In genomic region chr1:56089254-56089834, GRCm38 (mm10) we compare ENCODE assay signal across 9 mouse cellular contexts.
DNase-seq lines count a peak whose midpoint lies in the region; ATAC-seq lines count a peak whose summit lies in the region.
"Had no signal": no experiment of that assay in that cellular context is flagged by ENCODE, and none has a peak within 500 bp of the region (broad histone marks: within the 10 kb centered on the region; RNA-seq: fewer than 3 reads in every experiment).

No protein-coding gene starts in this region.

- no peak overlapping the region for H3K9ac ChIP-seq in limb, embryonic 15.5 days
- H3K9ac ChIP-seq in stomach, embryonic 16.5 days (ENCODE audit: low read length): no peak overlapping the region
- H3K9ac ChIP-seq: liver, embryonic 14.5 days had no signal

- peaks cover 7% of the 10 kb centered on the region for H3K4me1 ChIP-seq in limb, embryonic 15.5 days
- H3K4me1 ChIP-seq in stomach, embryonic 16.5 days (ENCODE audit: control insufficient read depth, insufficient read depth, low read length): 0 out of 2 replicates have a peak, but pooled peaks cover 2% of the 10 kb centered on the region

- no peaks in the 10 kb centered on the region for H3K27me3 ChIP-seq in limb, embryonic 15.5 days
- H3K27me3 ChIP-seq in stomach, embryonic 16.5 days (ENCODE audit: control insufficient read depth, insufficient read depth, low read length): no peaks in the 10 kb centered on the region

- peak; percentile 6 to 23 for DNase-seq in adrenal gland, adult (ENCODE audit: inconsistent age in 2 of 2, low spot score in 1 of 2)
- DNase-seq in adrenal gland, adult 18-20 months (ENCODE audit: low spot score in 2 of 2): no peak
- peak; percentile 3 for DNase-seq in urinary bladder, postnatal 25 days (ENCODE audit: low spot score)
- no peak for DNase-seq in urinary bladder, postnatal 10 days (ENCODE audit: low spot score)
- DNase-seq in kidney, postnatal 14 days: peak; percentile 68
- DNase-seq in embryo, embryonic 10.5 days (ENCODE audit: low spot score): no peak

- no peak overlapping the region for H3K4me3 ChIP-seq in limb, embryonic 15.5 days
- H3K4me3 ChIP-seq in stomach, embryonic 16.5 days (replicated peaks; ENCODE audit: low read length): no peak overlapping the region

- no peaks in the 10 kb centered on the region for H3K36me3 ChIP-seq in limb, embryonic 15.5 days
- no peaks in the 10 kb centered on the region for H3K36me3 ChIP-seq in stomach, embryonic 16.5 days (ENCODE audit: control insufficient read depth, insufficient read depth, low read length)

- H3K27ac ChIP-seq in limb, embryonic 15.5 days: no peak overlapping the region
- H3K27ac ChIP-seq in stomach, embryonic 16.5 days (ENCODE audit: low read length): no peak overlapping the region; the same call in 1 of the 2 replicates
- H3K27ac ChIP-seq: liver, embryonic 14.5 days had no signal

- no peaks in the 10 kb centered on the region for H3K9me3 ChIP-seq in limb, embryonic 15.5 days
- H3K9me3 ChIP-seq in stomach, embryonic 16.5 days (replicated peaks; ENCODE audit: control insufficient read depth, low read length): no peaks in the 10 kb centered on the region

- WGBS in limb, embryonic 15.5 days: 37% methylated on average over 4 of the region's 4 CpGs
- WGBS in stomach, embryonic 16.5 days: 41% methylated on average over 4 of the region's 4 CpGs

- ATAC-seq in limb, embryonic 15.5 days (ENCODE audit: insufficient number of reproducible peaks, low FRiP score, low TSS enrichment, low read depth): peak; percentile 80; the same call in 1 of the 2 replicates
- ATAC-seq in stomach, embryonic 16.5 days (ENCODE audit: insufficient read depth, low FRiP score): peak; percentile 87

- no peak overlapping the region for H3K4me2 ChIP-seq in limb, embryonic 15.5 days
- no peak overlapping the region for H3K4me2 ChIP-seq in stomach, embryonic 16.5 days (ENCODE audit: low read depth, low read length)

Comparison
In these comparisons a context has a peak if more than half of its experiments do, and no peak if none do; other contexts are left out.
1. DNase-seq: peak in adrenal gland, adult (2 of 2), urinary bladder, postnatal 25 days (single experiment) and kidney, postnatal 14 days (single experiment); none in adrenal gland, adult 18-20 months (0 of 2), urinary bladder, postnatal 10 days (single experiment) and embryo, embryonic 10.5 days (single experiment).